Mouse (Mus musculus): ENCODE data around the gene Utp11. TPM values are rescaled to one million over a fixed set of nuclear protein-coding genes. Genes with fewer than 3 reads are reported as not detected.
"Not testable (repeated sequence)": the region's sequence is repeated elsewhere in the genome, so short reads cannot be mapped to it uniquely, and the experiment has no call there.

Utp11 gene
- 39.1 and 39.5 TPM in 2 replicates for polyA plus RNA-seq (2015; fragmentation: Nextera tagmentation; extraction: Ambion mirVana)

DNA sequence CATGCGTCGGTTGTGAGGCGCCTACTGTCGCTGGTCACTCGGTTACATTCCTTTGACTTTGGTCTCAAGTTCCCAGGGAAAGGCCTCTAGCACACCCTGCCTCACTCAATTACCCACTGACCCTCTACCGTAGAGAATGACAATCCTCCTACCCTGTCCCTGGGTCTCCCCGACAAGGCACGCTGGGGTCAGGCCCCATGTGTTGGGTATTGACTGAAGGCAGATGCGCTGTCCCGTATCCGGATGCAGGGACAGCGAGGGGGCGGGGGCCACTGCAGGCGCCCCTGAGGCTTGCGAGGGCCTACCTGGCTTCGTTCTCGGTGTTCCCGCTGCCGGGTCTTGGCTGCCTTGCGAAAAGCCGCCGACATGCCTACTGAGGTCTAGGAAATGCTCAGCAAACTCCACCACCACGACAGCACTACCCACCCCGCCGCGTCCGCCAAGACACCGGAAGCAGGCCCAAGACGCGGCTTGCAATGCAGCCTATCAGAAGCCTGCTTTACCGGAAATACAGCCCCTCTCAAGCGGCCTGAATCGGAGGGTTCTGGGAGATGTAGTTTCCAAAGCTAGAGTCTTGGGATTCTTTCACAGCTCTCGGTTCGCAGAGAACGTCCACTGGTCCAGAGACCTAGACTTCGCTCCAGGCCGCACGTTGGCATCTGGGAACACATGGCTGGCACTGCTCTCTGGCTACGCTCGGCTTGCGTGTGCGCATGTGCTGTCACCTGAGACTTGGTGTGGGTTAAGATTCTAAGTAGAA, at the start of gene Utp11:
TSS of gene Utp11 (minus strand) at position 466 of the 760 bp plus-strand sequence.
- peaks cover 20% of the 10 kb centered on the region for H3K27me3 ChIP-seq
- H3K4me3 ChIP-seq, result peak within 1 kb of the TSS; percentile 76
- peak within 1 kb of the TSS; percentile 83 for H3K9ac ChIP-seq
- H3K36me3 ChIP-seq, result no peaks in the 10 kb centered on the region
- H3K4me2 ChIP-seq, result peak within 1 kb of the TSS; percentile 73
- WGBS, result 2% methylated on average over 43 of the region's 43 CpGs
- H3K4me1 ChIP-seq (replicated peaks), result peaks cover 22% of the 10 kb centered on the region
- no peaks in the 10 kb centered on the region for H3K9me3 ChIP-seq
- ATAC-seq (ENCODE audit: low FRiP score, low read depth), result peak; percentile 98
- peak within 1 kb of the TSS; percentile 75 for H3K27ac ChIP-seq (replicated peaks)

DNA sequence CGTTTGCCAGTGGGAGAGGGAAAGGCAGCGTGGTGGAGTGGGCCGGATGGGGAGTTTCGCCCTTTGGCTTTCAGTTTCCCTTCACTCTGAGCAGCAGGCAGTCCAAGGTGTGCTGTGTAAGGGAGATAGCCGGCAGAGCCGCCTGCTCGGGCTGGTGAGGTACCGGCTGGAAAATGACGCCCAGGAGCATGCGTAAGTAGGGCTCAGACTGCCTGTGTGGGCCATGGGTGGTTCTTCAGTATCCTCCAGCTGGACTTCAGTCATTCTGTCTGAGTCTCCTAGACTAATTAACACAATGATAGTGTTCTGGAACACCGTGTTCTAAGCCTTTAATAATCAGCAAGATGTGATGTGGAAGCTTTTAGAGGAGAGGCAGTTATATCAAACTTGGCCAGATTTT, 49.4 kb upstream of the Utp11 start:
- WGBS, result 89% methylated on average over 11 of the region's 11 CpGs
- no peaks in the 10 kb centered on the region for H3K27me3 ChIP-seq
- H3K36me3 ChIP-seq, result peaks cover 16% of the 10 kb centered on the region; the same call in 1 of the 2 replicates
- ATAC-seq (ENCODE audit: low FRiP score, low read depth), result no peak
- peaks cover 16% of the 10 kb centered on the region for H3K4me1 ChIP-seq (replicated peaks)
- no peak overlapping the region for H3K9ac ChIP-seq
- H3K27ac ChIP-seq (replicated peaks), result no peak overlapping the region
- no peaks in the 10 kb centered on the region for H3K9me3 ChIP-seq
- H3K4me2 ChIP-seq, result 0 out of 2 replicates have a peak overlapping the region, but pooled peaks have one; percentile 83
- H3K4me3 ChIP-seq, result no peak overlapping the region

DNA sequence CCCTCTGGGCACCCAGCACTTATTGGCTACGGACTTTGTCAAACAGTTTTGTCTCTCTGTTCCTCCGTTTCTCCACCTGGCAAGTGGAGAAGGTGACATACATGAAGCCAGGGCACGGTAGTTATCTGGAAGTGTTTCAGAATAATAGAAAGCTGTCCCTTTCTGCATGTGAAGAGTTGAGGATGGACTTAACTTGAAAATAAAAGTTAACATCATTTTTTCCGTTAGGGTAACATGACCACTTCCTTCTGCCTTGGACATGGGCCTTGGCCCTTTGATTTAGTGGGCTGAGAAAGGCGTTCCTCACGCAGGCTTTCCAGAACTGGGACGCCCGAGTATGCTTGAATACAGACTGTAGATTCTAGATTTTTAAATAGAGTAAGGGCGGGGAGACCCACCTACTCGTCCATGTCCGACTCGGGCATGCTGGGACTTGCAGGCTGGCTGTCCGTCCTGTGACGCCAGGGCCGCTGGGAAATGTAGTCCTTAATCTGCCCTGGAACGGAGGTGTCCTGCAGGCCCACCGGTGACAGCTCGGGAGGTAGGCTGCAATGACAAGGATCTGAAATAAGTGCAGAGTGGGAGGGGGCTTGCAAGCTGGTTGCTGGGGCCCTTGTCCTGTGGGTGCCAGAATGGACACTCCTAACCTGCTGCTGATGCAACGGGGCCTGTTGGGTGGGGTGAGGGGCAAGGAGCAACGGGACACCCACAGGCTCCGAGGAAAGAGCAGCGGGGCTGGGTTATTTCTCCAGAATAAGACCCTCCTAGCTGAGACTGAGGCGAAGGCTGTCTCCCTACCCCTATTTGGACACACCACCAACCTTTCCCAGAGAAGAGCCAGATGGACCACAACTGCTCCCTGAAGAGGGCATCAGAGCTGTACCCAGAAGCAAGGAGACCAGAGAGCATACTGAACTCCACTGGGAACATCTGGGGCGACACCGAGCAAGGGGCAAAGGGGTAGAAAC, 48.3 kb upstream of the Utp11 start, which contains the start of gene Inpp5b:
TSS of gene Inpp5b (plus strand) at position 475 of the 968 bp plus-strand sequence.
- Histone ChIP-seq H3K4me2 (peak within 1 kb of the TSS; percentile 83), H3K27ac (replicated peaks) (peak within 1 kb of the TSS; percentile 69), H3K36me3 (peaks cover 12% of the 10 kb centered on the region; the same call in 1 of the 2 replicates), H3K27me3 (no peaks in the 10 kb centered on the region), H3K4me1 (replicated peaks) (peaks cover 24% of the 10 kb centered on the region), H3K4me3 (peak within 1 kb of the TSS; percentile 75), H3K9ac (peak within 1 kb of the TSS; percentile 78), H3K9me3 (no peaks in the 10 kb centered on the region)
- peak; percentile 93 for ATAC-seq (ENCODE audit: low FRiP score, low read depth)
- WGBS, result 15% methylated on average over 25 of the region's 25 CpGs

DNA sequence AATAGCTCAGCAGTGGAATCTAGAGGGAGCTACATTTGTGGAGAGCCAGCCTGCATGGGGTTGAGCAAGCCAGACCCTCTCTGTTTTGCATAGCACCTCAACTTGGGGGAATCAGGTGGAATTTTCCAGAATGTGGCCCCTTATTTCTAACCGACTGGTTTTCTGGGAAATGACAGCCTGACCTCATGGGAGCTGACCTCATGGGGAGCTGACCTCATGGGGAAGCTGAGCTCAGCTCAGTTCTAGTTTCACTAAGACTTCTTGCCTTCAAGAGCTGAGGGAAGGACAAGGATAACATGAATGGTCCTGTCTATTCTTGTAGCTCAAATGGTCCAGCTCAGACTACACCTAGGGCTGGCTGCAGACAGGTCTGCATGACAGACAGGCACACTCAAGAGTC, 45.4 kb upstream of the Utp11 start:
- Histone ChIP-seq H3K4me1 (replicated peaks) (peaks cover 27% of the 10 kb centered on the region), H3K36me3 (no peaks in the 10 kb centered on the region; the same call in 1 of the 2 replicates), H3K27me3 (no peaks in the 10 kb centered on the region), H3K9me3 (no peaks in the 10 kb centered on the region), H3K4me2 (no peak overlapping the region), H3K27ac (replicated peaks) (no peak overlapping the region), H3K9ac (no peak overlapping the region), H3K4me3 (no peak overlapping the region)
- WGBS, result 56% methylated on average over 1 of the region's 1 CpGs
- no peak for ATAC-seq (ENCODE audit: low FRiP score, low read depth)

DNA sequence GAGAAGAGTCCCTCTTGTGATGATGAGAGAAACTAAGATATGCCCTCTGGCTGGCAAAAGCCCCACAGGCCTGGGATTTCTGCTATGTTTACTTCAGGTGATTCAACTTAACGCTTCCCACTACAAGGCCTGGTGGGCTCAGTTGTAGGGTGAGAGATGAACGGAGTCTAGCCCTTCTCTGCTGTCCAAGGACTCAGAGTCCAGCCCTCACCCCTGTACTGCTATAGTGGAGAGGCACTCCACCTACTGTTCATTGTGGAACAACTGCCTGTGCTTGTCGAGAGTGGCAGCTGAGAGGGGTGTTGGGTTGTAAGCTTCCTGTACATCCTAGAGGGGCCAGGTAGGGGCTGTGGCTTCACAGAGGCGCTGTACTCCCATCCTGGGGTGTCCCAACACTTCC, 44.6 kb upstream of the Utp11 start:
- Histone ChIP-seq H3K4me1 (replicated peaks) (peaks cover 27% of the 10 kb centered on the region), H3K27ac (replicated peaks) (no peak overlapping the region), H3K27me3 (no peaks in the 10 kb centered on the region), H3K36me3 (no peaks in the 10 kb centered on the region; the same call in 1 of the 2 replicates), H3K4me3 (no peak overlapping the region), H3K4me2 (no peak overlapping the region), H3K9me3 (no peaks in the 10 kb centered on the region), H3K9ac (no peak overlapping the region)
- ATAC-seq (ENCODE audit: low FRiP score, low read depth), result no peak
- 65% methylated on average over 4 of the region's 4 CpGs for WGBS

DNA sequence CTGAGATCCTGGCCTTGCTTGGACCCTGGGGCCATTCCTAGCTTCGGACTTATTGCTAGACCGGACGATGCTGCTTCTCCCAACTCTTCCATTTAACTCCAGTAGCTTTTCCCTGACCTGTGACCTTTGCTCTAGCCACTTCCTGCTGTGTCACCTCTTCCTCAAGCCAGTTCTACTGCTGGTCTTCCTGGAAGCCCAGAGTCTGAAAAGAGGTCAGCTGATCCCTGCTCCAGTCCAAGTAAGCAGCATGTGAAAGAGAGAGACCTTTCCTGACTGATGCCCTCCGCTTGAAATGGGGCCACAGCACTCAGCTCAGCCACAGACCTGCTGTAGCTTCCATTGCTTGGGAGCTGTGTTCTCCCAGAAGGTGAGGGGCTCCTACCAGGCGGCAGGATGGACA, 44.1 kb upstream of the Utp11 start:
- H3K36me3 ChIP-seq, result no peaks in the 10 kb centered on the region; the same call in 1 of the 2 replicates
- no peak for ATAC-seq (ENCODE audit: low FRiP score, low read depth)
- H3K27me3 ChIP-seq, result no peaks in the 10 kb centered on the region
- H3K4me1 ChIP-seq (replicated peaks), result peaks cover 23% of the 10 kb centered on the region
- WGBS, result 77% methylated on average over 5 of the region's 5 CpGs
- H3K4me3 ChIP-seq, result no peak overlapping the region
- no peak overlapping the region for H3K27ac ChIP-seq (replicated peaks)
- H3K9ac ChIP-seq, result no peak overlapping the region
- no peak overlapping the region for H3K4me2 ChIP-seq
- no peaks in the 10 kb centered on the region for H3K9me3 ChIP-seq

DNA sequence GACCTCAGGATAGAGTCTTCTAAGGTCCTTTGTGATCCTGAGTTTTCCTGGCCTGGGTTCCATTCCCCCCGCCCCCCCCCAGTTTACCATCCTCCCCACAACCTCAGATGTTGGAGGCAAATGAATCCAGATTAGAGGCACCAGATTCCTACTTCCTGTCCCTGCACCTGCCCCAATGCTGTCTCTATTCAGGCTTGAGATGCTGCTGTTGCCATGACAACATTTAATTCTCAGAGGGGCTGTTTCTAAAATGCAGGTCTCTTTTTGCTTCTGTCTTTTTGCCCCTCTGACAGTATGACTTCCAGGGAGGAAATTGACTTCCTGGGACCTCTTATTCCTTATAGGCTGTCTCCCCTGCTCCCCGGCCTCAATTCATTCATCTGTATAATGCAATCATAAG, 43.6 kb upstream of the Utp11 start:
- Histone ChIP-seq H3K27ac (replicated peaks) (no peak overlapping the region), H3K36me3 (peaks cover 5% of the 10 kb centered on the region), H3K9me3 (no peaks in the 10 kb centered on the region), H3K9ac (no peak overlapping the region), H3K4me1 (replicated peaks) (peaks cover 18% of the 10 kb centered on the region), H3K27me3 (no peaks in the 10 kb centered on the region), H3K4me3 (no peak overlapping the region), H3K4me2 (no peak overlapping the region)
- ATAC-seq (ENCODE audit: low FRiP score, low read depth), result no peak
- 76% methylated on average over 2 of the region's 2 CpGs for WGBS

DNA sequence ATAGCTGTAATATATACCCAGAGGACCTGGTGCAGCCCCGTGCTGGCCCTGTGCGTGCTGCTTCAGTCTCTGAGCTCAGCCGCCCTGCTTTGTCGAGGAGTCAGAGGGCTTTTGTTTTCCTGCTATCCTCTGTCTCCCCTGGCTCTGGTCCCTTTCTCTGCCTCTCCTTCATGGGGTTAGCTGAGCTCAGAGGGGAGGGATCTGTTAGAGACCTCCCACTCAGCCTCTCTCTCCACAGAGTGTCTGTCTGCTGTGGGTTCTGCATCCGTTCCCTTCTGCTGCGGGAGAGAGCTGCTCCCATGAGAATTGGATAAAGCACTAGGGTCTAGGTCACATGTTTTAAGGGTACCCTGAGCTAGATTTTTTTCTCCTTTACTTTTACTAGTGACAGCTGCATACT, 32.7 kb upstream of the Utp11 start:
- 86% methylated on average over 6 of the region's 6 CpGs for WGBS
- peaks cover 90% of the 10 kb centered on the region for H3K36me3 ChIP-seq
- no peaks in the 10 kb centered on the region for H3K4me1 ChIP-seq (replicated peaks)
- no peak overlapping the region for H3K4me2 ChIP-seq
- no peak overlapping the region for H3K4me3 ChIP-seq
- ATAC-seq (ENCODE audit: low FRiP score, low read depth), result no peak
- no peak overlapping the region for H3K9ac ChIP-seq
- H3K27me3 ChIP-seq, result no peaks in the 10 kb centered on the region
- H3K27ac ChIP-seq (replicated peaks), result no peak overlapping the region
- no peaks in the 10 kb centered on the region for H3K9me3 ChIP-seq

DNA sequence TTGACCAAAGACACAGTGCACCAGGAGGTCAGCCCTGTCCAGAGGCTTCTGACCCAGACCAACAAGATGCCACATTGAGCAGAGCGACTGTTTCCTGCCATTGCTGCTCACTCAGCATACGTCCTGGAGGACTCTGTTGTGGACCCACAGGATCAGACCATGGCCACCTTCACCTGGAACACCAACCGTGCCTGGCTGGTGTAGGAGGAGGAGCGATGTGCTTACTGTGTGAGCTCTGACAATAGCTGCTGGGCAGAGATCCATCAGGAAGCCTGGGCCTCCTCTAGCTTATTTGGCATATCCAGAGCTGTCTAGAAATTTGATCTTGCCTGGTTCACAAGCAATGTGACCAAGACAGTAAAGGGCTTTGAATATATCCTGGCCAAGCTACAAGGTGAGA, 25.7 kb upstream of the Utp11 start:
- 94% methylated on average over 4 of the region's 4 CpGs for WGBS
- Histone ChIP-seq H3K4me2 (no peak overlapping the region), H3K27ac (replicated peaks) (no peak overlapping the region), H3K4me3 (no peak overlapping the region), H3K9ac (no peak overlapping the region), H3K9me3 (no peaks in the 10 kb centered on the region), H3K36me3 (peaks cover 67% of the 10 kb centered on the region), H3K27me3 (no peaks in the 10 kb centered on the region), H3K4me1 (replicated peaks) (peaks cover 17% of the 10 kb centered on the region)
- no peak for ATAC-seq (ENCODE audit: low FRiP score, low read depth)

DNA sequence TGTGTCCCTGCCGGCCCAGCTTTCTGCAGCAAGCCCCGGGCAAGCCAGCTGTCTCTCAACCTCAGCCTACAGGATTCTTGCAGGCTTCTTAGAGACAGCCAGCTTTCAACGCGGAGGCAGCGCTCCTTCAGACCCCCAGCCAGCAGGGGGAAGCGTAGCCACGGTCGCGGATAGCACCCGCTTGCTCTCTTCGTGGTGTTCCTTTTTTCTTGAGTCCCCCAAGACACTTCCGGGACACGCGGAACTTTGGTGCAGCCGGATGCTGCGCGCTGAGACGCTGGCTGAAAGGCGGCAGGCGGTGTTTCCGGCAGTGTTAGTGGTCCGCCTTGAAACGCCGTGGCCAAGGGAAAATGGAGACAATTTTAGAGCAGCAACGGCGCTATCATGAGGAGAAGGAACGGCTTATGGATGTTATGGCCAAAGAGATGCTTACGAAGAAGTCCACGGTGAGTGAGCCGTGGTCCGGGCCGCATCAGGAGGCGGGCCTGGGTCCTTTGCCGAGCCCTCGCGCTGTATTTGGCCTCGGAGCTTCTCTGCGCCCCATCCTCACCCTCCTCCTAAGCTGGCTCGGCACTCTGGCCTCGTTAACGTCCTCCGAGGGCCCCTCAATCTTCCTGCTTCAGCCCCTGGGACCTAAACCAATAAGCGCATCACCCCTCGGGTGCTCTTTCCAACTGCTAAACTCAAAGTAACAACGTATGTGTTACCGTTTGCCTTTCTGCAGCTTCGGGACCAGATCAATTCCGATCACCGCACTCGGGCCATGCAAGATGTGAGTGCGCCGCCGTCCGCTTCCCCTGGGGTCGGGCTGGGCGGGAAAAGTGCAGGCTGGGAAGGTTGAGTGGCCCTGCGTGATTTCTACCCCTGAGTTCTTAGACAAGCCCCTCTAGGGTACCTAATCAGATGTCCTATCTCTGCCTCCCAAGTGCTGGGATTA, 21.4 kb upstream of the Utp11 start, which contains the start of gene Sf3a3:
TSS of gene Sf3a3 (plus strand) at position 232 of the 937 bp plus-strand sequence.
- peaks cover 9% of the 10 kb centered on the region for H3K27me3 ChIP-seq
- H3K27ac ChIP-seq (replicated peaks), result peak within 1 kb of the TSS; percentile 67; the same call in 1 of the 2 replicates
- H3K4me2 ChIP-seq, result peak within 1 kb of the TSS; percentile 84
- WGBS, result under 1% methylated on average over 57 of the region's 57 CpGs
- H3K4me3 ChIP-seq, result peak within 1 kb of the TSS; percentile 62
- H3K9me3 ChIP-seq, result no peaks in the 10 kb centered on the region
- H3K36me3 ChIP-seq, result peaks cover 31% of the 10 kb centered on the region
- H3K4me1 ChIP-seq (replicated peaks), result peaks cover 24% of the 10 kb centered on the region
- peak; percentile 93 for ATAC-seq (ENCODE audit: low FRiP score, low read depth)
- H3K9ac ChIP-seq, result peak within 1 kb of the TSS; percentile 62

DNA sequence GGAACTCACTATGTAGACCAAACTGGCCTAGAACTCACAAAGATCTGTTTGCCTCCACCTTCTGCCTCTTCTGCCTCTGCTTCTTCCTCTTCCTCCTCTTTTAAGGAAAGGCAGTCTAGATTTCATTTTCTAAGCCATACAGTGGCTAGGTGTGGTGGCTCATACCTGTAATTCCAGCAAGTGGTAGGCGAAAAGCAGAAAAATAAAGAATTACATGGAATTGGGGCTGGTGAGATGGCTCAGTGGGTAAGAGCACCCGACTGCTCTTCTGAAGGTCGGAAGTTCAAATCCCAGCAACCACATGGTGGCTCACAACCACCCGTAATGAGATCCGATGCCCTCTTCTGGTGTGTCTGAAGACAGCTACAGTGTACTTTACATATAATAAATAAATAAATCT, 20.4 kb upstream of the Utp11 start:
- H3K36me3 ChIP-seq, result peaks cover 21% of the 10 kb centered on the region
- not testable (repeated sequence) for H3K9me3 ChIP-seq; ATAC-seq (ENCODE audit: low FRiP score, low read depth)

More for the DNA sequence above, 20.4 kb upstream of the Utp11 start:
- not testable (repeated sequence) for H3K4me3 ChIP-seq; H3K27ac ChIP-seq (replicated peaks); H3K4me2 ChIP-seq; H3K9ac ChIP-seq
- Histone ChIP-seq H3K4me1 (replicated peaks) (peaks cover 29% of the 10 kb centered on the region), H3K27me3 (peaks cover 18% of the 10 kb centered on the region)
- WGBS, result 75% methylated on average over 5 of the region's 5 CpGs
